Mouse (Mus musculus): ENCODE results near the gene Rnf167. TPM values are rescaled to one million over a fixed set of nuclear protein-coding genes. Genes with fewer than 3 reads are reported as not detected.

Gene Rnf167
- total and polyA plus RNA-seq, 2 experiments from 2014 or later, result 87.3 to 100 TPM

DNA sequence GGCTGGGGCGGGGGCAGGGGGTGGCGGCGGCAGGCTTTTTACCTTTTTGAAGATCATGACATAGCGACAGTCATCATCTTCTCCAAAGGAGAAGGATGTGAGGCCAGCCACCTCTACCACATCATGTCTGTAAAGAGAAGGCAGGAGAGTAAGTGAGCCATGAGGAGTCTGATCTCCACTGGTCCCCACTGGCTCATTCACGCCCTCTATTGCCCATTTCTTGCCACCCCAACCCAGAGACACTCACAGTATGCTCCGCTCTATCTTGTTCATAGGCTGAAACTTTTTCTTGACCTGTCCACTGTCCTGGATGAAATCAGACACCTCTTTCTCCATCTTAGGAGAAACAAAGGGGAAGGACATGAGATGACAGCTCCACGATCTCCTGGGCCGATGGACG lies 17.7 kb downstream of the Rnf167 start:
- H3K27me3 ChIP-seq (ENCODE audit: insufficient read depth, low read length), result no peaks in the 10 kb centered on the region
- DNase-seq (ENCODE audit: low spot score) (no peak), ATAC-seq (no peak)
- H3K9ac ChIP-seq (replicated peaks; ENCODE audit: low read length), result no peak overlapping the region
- TF ChIP-seq CTCF (IDR thresholded peaks at IDR 0.05; ENCODE audit: low read depth), result 0 out of 2 replicates have a peak, but pooled peaks have one; percentile 4
- no peak overlapping the region for H3K4me3 ChIP-seq (ENCODE audit: low read length)
- peaks cover 32% of the 10 kb centered on the region for H3K36me3 ChIP-seq (ENCODE audit: insufficient read depth, low read length)
- WGBS, result 95% methylated on average over 9 of the region's 9 CpGs
- H3K9me3 ChIP-seq (ENCODE audit: low read length), result no peaks in the 10 kb centered on the region
- H3K27ac ChIP-seq, result no peak overlapping the region
- H3K4me1 ChIP-seq (ENCODE audit: insufficient read depth, low read length), result peaks cover 4% of the 10 kb centered on the region; the same call in 1 of the 2 replicates
- no peak overlapping the region for H3K4me2 ChIP-seq (ENCODE audit: low read depth, low read length)

DNA sequence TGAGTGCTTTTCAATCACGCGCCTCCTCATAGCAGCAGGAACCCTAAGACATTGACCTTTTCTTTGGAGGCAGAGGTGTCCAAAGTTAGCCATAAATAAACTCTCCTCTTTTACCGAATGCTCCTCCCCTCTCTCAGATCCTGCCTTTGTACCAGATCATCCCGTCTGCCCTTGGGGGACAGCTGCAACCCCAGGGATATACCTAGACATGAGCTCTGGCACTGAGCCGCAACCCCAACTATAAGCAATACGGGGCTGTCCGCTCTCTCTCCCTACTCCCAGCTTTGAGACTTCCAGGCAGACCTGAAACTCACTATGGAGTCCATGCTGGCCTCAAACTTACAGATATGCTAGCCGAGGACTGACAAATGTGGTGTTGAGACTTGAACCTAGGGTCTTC lies 19.7 kb downstream of the Rnf167 start:
- Histone ChIP-seq H3K4me3 (ENCODE audit: low read length) (no peak overlapping the region), H3K9ac (replicated peaks; ENCODE audit: low read length) (no peak overlapping the region), H3K4me1 (ENCODE audit: insufficient read depth, low read length) (peaks cover 4% of the 10 kb centered on the region; the same call in 1 of the 2 replicates), H3K27ac (no peak overlapping the region), H3K9me3 (ENCODE audit: low read length) (no peaks in the 10 kb centered on the region), H3K27me3 (ENCODE audit: insufficient read depth, low read length) (no peaks in the 10 kb centered on the region), H3K4me2 (ENCODE audit: low read depth, low read length) (no peak overlapping the region), H3K36me3 (ENCODE audit: insufficient read depth, low read length) (peaks cover 32% of the 10 kb centered on the region)
- DNase-seq (ENCODE audit: low spot score) (no peak), ATAC-seq (no peak)
- TF ChIP-seq CTCF (IDR thresholded peaks at IDR 0.05; ENCODE audit: low read depth), result no peak
- 97% methylated on average over 8 of the region's 8 CpGs for WGBS

DNA sequence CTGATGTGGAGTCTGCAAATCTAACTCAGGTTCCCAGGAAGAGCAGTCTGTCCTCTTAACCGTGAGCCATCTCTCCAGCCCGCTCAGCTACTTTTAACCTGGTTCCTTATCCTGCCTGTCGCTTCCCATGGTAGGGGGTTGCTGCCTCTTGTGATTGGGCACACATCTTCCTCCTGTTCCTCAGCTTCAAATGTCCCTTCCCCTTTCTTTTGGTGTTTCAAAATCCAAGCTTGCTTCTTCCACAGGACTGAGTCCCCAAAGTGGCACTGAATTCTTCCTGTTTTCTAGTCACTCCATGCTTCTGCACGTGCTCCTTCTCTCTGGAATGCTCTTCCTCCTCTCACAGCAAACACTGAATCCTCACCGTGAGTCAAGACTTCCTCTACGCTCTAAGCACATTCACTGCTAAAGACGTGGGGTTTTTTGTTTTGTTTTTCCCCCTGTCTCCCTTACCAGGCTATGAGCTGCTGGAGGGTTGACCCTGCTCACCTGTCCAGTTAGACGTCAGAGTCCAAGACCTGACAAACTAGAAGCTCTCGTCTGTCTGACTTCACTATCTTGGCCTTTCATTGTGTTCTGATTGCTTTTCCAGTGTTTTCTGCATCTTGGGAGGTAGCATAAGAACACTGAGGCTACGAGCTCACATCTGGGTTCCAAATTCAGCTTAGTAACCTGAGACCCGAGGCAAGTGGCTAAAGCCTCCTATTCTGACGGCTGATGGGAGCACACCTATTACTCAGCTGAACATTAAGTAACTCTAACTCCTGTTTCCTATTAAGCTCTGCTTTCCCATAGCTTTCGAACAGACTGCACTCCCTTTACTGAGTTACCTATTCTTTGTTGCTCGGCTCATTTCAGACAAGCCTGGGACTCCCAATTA lies 20.5 kb downstream of the Rnf167 start:
- 79% methylated on average over 14 of the region's 14 CpGs for WGBS
- Histone ChIP-seq H3K4me1 (ENCODE audit: insufficient read depth, low read length) (peaks cover 4% of the 10 kb centered on the region; the same call in 1 of the 2 replicates), H3K9ac (replicated peaks; ENCODE audit: low read length) (peak overlapping the region; percentile 56), H3K4me2 (ENCODE audit: low read depth, low read length) (peak overlapping the region; percentile 88), H3K4me3 (ENCODE audit: low read length) (peak overlapping the region; percentile 58), H3K27me3 (ENCODE audit: insufficient read depth, low read length) (no peaks in the 10 kb centered on the region), H3K27ac (peak overlapping the region; percentile 98), H3K9me3 (ENCODE audit: low read length) (no peaks in the 10 kb centered on the region), H3K36me3 (ENCODE audit: insufficient read depth, low read length) (peaks cover 26% of the 10 kb centered on the region)
- DNase-seq (ENCODE audit: low spot score) (no peak), ATAC-seq (no peak)
- TF ChIP-seq CTCF (IDR thresholded peaks at IDR 0.05; ENCODE audit: low read depth), result no peak

DNA sequence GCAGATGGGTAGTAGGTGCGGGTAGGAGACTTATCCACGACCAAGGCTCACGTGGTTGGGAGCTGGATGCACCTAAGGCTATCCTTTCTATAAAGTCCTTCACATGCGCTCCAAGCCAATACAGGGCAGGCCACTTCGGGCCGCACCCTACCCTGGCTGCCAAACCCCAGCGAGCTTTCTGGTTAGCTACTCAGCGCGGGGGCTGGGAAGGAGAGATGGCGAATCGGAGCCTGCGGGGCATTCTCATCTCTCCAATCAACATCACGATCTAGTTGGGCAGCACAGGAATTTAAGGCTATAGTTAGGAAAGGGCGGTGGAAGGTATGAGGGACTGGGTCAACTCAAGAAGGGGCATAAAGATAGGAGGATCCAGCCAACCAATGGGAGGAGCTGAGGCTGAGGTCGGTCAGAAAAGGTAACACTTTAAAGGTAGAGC lies 21.3 kb downstream of the Rnf167 start:
- H3K36me3 ChIP-seq (ENCODE audit: insufficient read depth, low read length), result peaks cover 19% of the 10 kb centered on the region
- H3K4me3 ChIP-seq (ENCODE audit: low read length), result peak overlapping the region; percentile 58
- no peaks in the 10 kb centered on the region for H3K9me3 ChIP-seq (ENCODE audit: low read length)
- ATAC-seq (no peak), DNase-seq (ENCODE audit: low spot score) (no peak)
- peak overlapping the region; percentile 98 for H3K27ac ChIP-seq
- TF ChIP-seq CTCF (IDR thresholded peaks at IDR 0.05; ENCODE audit: low read depth), result no peak
- H3K9ac ChIP-seq (replicated peaks; ENCODE audit: low read length), result peak overlapping the region; percentile 56
- WGBS, result under 1% methylated on average over 15 of the region's 15 CpGs
- H3K4me2 ChIP-seq (ENCODE audit: low read depth, low read length), result peak overlapping the region; percentile 88
- peaks cover 4% of the 10 kb centered on the region; the same call in 1 of the 2 replicates for H3K4me1 ChIP-seq (ENCODE audit: insufficient read depth, low read length)
- no peaks in the 10 kb centered on the region for H3K27me3 ChIP-seq (ENCODE audit: insufficient read depth, low read length)

DNA sequence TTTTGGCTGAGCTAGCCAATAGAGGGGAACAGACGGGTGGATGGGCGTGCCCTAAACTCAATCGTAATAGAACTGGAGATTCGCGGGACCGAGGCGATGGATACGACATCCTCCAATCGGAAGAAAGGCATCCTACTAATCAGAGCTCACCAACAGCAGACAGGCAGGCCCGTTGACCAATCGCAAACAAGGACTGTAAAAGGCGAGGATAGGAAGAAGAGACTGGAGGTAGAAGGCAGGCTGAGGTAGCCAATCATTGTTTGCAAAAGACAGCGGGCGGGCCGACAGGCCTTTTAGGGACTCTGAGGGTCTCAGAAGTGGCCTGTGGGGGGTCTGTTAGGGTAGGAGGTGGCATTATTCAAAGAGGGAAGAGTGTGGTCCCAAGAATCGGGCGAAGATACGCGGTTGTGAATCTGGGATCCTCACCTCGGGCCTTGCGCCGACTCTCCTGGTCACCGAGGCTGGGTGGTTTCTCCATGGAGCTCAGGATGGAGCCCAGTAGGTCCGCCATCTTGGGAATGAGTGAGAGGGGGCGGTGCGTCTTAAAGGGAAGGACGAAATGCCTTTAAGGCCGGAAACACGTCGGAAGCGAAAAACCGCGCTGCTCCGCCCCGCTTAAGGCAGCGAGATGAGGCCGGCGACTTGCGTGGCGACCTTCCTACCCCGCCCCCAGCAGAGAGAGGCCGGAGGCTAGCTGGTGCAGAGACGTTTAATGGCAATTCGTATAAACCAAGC lies 21.9 kb downstream of the Rnf167 start, which contains the start of gene Spag7:
Gene Spag7, minus strand, starts transcription at position 646 of the 735 bp plus-strand sequence.
- H3K27ac ChIP-seq, result peak within 1 kb of the TSS; percentile 98
- no peaks in the 10 kb centered on the region for H3K9me3 ChIP-seq (ENCODE audit: low read length)
- peak within 1 kb of the TSS; percentile 58 for H3K4me3 ChIP-seq (ENCODE audit: low read length)
- peaks cover 4% of the 10 kb centered on the region; the same call in 1 of the 2 replicates for H3K4me1 ChIP-seq (ENCODE audit: insufficient read depth, low read length)
- ATAC-seq (peak; percentile 97), DNase-seq (ENCODE audit: low spot score) (peak; percentile 98)
- WGBS, result under 1% methylated on average over 43 of the region's 44 CpGs
- peak within 1 kb of the TSS; percentile 73 for H3K9ac ChIP-seq (replicated peaks; ENCODE audit: low read length)
- H3K36me3 ChIP-seq (ENCODE audit: insufficient read depth, low read length), result peaks cover 14% of the 10 kb centered on the region
- H3K4me2 ChIP-seq (ENCODE audit: low read depth, low read length), result peak within 1 kb of the TSS; percentile 92
- no peaks in the 10 kb centered on the region for H3K27me3 ChIP-seq (ENCODE audit: insufficient read depth, low read length)
- no peak; the same call in 1 of the 2 replicates for TF ChIP-seq CTCF (IDR thresholded peaks at IDR 0.05; ENCODE audit: low read depth)

DNA sequence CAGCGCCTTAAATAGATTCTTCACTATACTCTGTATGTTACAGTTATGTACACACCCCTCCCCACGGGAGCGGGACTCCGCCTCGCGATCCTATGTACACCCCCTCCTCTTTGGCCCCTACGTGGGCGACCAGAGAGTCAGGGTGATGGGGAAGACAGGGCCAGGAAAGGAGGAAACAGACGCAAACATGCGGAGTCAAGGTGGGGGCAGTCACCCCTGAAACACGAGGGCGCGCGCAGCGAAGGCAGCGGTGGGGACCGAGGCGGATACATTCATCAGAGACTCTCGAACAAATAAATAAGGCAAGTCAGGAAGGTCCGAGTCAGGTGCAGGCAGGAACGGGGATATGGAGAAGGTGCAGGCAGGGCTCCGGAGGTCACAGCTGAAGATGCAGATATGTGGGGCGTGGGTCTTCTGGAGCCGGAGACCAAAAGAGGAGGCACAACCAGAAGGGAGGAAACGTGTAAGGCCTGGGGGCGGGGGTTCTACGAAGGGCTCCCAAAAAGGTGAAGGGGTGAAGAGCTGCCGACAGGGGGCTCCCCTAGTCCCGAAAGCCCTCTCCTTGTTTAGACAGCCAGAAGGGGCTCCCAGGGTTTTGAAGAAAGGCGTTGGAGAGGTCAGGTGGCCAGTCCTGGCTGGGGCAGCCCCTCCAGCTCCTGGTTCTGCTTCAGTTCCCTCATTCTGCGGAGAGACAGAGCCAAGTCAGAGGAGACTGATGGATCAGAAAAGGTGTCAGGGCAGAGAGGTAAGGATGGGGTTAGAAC lies 22.7 kb downstream of the Rnf167 start:
- peak; percentile 38 for ATAC-seq
- WGBS, result under 1% methylated on average over 31 of the region's 31 CpGs
- DNase-seq (ENCODE audit: low spot score), result peak; percentile 83
- no peaks in the 10 kb centered on the region for H3K9me3 ChIP-seq (ENCODE audit: low read length)
- H3K36me3 ChIP-seq (ENCODE audit: insufficient read depth, low read length), result peaks cover 5% of the 10 kb centered on the region; the same call in 1 of the 2 replicates
- TF ChIP-seq CTCF (IDR thresholded peaks at IDR 0.05; ENCODE audit: low read depth), result peak; percentile 63
- H3K4me1 ChIP-seq (ENCODE audit: insufficient read depth, low read length), result peaks cover 4% of the 10 kb centered on the region; the same call in 1 of the 2 replicates
- H3K4me3 ChIP-seq (ENCODE audit: low read length), result peak overlapping the region; percentile 58
- peak overlapping the region; percentile 92 for H3K4me2 ChIP-seq (ENCODE audit: low read depth, low read length)
- H3K27me3 ChIP-seq (ENCODE audit: insufficient read depth, low read length), result no peaks in the 10 kb centered on the region
- H3K9ac ChIP-seq (replicated peaks; ENCODE audit: low read length), result peak overlapping the region; percentile 73
- peak overlapping the region; percentile 98 for H3K27ac ChIP-seq

All from hindbrain, postnatal 0 days (tissue).